Mouse (Mus musculus) mesoderm, embryonic 11.5 days (tissue): Measurements from ENCODE around the gene Cmtm1.
"Not testable (repeated sequence)": the region's sequence is repeated elsewhere in the genome, so short reads cannot be mapped to it uniquely, and the experiment has no call there.

Experiments
- DNase-seq: peaks from one replicate; pipeline ENCODE4 v3.0.0-alpha.2; 2012; ENCODE audit warnings: low read depth, low spot score

The Cmtm1 gene

DNA sequence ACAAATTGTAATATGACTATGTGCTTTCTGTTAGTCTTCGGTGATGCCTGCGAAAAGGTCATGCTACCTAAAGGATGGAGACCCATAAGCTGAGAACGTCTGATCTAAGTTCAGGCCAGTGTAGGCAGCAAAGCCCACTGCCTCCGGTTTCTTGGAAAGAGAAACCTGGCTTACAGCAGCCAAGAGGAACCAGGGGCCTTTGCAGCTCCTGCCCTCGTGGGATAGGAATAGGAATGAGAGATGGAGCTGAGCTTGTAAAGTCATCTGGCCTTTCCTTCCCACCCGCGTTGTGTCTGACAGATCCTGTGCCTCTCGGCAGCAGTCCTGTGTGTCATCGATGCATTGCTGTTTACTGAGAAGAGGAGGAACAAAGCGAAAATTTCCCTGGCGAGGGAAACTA, 11.3 kb upstream of the Cmtm1 start, which contains the start of gene Gm11020:
TSS of gene Gm11020 (plus strand) at position 301 of the 400 bp plus-strand sequence.
- DNase-seq = not testable (repeated sequence)

DNA sequence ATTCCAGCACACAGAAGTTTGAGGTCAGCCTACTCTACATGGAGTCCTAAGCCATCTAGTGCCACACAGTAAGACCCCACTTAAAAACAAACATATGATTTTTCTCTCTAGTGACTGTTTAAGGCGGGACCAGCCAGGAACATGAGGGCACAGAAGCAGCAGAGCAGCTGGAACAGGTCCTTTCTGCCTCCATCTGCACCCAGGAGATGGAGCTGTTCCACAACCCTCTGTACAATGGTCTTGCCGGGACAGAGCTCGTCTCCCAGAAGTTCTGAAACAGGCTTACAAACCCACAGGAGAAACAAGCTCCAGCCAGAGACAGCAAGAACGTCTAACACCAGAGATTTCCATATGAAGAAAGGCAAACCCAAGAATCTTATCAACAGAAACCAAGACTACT, 3.4 kb upstream of the Cmtm1 start:
- no peak for DNase-seq

DNA sequence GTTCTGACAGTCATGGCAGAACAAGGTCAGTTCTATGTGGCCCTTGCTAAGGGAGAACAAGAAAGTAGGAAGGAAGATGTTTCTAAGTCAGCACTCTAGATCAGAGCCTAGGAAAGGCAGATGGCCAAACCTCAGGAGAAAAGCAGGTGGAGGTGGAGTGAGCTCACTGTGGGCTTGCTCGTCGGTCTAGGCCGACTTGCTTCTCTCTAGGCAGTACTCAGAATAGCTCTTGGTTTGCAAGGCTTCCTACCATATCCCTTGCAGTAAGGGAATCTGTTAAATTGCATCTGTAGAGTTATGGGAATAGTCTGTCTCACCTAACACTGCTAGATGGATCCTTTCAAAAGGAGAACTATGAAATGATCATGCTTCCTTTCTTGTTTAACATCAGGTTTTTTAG, 2.1 kb upstream of the Cmtm1 start:
- DNase-seq = not testable (repeated sequence)

DNA sequence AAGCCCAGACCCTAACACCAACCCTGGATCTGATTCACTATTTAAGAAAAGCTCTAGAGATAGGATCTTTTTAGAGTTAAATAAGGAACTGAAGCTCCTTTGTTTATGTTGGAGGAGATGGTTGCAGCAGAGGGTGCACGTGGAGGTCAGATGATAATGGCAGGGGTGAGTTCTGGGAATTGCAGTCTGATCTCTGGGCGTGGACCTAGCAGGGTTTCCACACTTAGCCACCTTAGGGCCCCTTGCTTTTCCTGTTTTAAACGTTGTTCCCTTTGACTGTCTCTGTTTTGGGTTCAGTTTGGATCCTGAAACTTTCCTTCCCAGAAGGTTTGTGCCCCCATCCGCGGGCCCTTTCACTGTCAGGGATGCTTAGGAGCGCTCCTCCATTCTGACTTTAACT, 1.6 kb downstream of the Cmtm1 start:
- DNase-seq = not testable (repeated sequence)

DNA sequence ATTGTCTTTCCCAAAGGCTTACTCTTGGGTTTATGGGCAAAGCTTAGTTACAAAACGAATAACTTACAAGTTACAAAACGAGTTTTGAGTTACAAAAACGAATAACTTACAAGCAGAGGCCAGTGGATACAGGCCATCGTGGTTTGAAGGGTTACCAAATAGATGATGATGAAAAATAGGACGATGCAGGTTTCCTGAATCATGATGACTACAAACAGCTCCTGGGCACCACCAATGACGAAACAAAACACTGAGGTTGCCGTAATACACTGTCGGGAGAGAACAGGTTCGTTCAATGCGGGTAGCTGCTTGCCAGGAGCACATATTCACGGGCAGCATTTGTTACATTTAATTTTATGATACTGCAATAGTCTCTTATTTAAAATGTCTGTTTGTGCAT, 5.0 kb downstream of the Cmtm1 start:
- no peak for DNase-seq

DNA sequence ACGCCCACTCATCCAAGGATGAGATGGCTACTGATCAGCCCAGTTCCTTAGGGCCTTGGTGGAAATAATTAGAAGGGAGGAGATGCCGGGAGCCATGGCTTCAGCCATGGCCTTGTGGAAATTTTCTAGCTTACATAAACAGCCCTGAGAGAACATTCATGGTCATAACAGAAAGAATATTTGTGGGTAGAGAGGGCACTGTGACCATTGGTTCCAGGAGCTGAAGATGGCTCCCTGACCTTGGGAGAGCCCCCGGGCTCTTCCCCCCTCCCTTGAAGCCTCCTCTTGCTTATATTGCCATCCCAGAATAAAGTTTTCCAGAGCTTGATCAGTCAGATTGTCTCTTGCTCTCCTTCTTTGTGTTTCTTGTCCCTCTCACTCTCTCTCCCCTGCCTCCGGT, 7.4 kb downstream of the Cmtm1 start:
- not testable (repeated sequence) for DNase-seq

DNA sequence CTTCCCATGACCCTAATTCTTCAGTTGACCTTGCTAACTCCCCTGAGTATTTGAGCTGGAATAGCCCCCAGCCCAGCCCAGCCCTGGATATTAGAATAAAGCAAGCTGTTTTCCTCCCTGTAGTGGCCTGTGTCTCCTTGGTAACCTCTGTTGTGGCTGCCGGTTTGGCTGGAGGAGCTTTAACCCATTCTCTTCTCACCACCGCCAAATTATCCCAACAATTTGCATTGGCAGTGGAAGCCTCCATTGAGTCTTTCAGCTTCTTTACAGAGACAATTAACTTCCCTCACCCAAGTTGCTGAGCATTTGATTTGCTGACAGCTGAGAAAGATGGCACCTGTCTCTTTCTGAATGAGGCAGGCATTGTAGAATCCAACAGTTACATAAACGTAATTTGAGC, 8.4 kb downstream of the Cmtm1 start:
- peak; percentile 37 for DNase-seq

DNA sequence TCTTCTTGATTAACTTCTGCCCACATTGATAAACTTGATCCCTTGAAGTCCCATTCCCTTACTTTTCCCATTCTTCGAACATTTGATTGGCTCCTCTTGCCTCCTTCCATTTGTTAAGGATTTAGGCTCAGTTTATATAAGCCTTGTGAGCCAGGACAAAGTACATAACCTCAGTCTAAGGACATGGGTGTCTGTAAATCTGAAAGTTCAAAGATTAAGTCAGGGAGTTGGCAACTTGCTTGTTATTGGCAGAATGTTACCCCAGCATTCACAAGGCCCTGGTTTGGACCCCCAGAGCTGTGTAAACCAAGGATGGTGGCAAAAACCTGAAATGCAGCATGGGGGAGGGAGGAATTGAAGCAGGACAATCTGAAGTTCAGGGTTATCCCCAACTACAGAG, 15.5 kb downstream of the Cmtm1 start:
- DNase-seq = no peak

DNA sequence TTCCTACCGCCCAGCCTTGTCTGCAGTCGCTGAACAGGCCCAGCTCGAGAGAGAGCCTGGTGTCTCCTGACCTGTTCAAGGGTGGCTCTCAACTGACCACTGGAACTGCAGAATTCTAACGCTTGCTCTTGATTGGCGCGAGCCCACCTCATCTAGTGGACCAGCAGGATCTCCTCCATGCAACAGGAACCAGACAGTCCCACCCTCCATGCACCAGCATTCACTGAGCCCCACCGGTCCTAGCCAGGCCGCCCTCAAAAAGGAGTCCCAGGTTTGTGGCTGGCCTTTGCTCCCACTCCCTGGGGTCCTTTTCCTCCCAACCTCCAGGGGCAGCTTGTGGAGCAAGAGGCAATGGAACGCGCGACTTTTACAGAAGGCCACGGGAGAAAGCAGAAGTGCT, 16.9 kb downstream of the Cmtm1 start, which contains the start of gene Cmtm2a:
TSS of gene Cmtm2a (minus strand) at position 101 of the 400 bp plus-strand sequence.
- not testable (repeated sequence) for DNase-seq

DNA sequence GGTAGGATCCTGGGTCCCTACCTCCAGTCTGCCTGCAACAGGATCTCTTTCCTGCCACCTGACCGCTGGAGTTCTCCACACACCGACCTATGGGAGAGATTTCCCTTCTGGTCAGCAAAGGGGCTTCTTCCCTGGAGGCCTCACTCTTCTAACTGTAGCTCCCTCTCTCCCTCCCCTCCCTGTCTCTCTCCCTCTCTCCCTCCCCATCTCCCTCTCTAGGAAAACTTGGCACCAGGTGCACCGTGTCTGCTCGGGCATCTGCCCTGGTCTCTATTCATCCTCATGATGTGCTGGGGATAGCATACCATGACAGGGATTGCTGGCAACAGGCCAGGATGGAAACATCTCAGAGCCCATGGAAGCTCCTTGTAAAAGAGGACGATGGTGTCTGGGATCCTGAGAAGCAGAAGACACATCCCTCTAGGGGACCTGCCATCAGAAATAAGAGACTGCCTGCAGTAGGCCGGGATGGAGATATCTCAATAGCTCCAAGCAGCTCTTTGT, 41.0 kb downstream of the Cmtm1 start:
- no peak for DNase-seq

DNA sequence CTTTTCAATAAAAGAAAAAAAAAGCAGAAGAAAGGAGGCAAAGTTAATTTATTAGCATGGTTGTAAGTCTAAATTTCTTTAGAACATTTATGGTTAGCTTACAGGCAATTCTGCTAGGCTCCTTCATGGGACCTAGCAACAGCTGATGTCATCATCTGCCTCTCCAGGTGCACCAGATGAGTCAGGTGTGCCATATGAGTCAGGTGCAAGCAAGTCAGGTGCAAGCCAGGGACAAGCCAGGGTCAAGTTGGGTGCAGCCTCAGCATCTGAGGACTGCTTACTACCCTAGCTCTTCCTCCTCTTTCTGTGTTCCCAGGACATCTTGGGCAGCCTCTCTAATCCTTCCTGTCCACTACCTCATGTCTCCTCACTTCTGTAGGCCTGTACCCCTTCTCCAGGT, 41.6 kb downstream of the Cmtm1 start:
- DNase-seq = no peak

DNA sequence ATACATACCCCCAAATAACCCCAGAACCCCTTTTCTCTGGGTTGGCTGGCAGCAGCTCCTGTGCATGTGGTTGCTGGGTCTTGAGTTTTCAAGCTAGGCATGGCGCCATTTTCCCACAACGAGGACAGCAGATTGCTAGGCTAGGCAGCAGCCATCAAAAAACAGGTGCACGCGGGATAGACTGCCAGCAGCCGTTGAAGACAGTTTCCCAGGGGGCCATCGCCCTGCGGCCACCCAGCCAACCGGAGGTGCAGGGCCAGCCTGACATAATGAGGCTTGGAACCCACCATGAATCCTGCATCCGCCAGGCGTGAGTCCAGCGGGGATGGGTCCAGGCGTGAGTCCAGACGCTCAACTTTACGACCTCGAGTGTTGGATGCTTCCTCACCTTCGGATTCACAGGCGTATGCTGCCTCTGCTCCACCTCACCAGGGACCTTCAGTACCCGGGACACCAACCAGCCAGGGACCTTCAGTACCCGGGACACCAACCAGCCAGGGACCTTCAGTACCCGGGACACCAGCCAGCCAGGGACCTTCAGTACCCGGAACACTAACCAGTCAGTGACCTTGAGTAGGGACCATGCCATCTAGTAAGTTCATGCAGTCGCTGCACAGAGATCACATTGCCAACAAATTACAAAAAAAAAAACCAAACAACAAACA, 45.5 kb downstream of the Cmtm1 start:
- not testable (repeated sequence) for DNase-seq

DNA sequence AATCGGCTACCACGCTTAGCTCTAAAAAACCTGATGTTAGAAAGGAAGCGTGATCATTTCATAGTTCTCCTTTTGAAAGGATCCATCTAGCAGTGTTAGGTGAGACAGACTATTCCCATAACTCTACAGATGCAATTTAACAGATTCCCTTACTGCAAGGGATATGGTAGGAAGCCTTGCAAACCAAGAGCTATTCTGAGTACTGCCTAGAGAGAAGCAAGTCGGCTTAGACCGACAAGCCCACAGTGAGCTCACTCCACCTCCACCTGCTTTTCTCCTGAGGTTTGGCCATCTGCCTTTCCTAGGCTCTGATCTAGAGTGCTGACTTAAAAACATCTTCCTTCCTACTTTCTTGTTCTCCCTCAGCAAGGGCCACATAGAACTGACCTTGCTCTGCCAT, 48.1 kb downstream of the Cmtm1 start:
- DNase-seq = not testable (repeated sequence)

DNA sequence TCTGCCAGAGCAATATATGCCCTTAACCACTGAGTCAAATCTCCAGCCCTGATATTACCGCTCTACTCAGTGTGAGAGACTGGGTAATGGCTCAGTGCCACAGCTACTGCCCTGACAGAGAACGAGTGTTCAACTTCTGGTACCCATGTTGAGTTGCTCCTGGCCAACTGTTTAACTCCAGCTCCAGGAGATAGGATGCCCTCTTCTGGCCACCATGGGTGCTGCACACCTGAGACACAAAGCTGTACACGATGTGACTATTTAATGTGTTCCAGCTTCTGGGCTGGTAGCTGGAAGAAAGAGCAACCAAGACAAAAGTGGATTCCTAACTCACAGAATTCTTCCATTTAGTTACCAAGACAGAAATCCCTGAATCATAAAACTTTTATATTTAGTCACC, 56.9 kb downstream of the Cmtm1 start:
- no peak for DNase-seq

DNA sequence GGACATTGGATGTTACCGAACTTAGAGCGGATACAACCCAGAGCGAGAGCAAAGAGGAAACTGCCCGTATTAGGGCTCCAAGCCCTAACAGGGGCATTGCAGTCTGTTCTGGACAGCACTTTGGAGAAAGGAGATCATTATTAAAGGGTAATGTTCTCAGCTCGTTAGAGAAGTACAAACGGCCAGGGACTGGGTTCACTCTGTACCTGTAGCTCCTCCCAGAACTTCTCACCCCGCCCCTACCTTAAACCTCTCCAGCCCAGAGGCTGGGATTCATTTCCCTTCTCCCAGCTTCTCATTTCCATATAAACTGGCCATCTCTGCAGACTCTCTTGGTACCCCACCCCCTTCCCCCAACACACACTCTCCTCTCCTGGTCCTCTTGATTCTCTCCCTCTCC, 58.5 kb downstream of the Cmtm1 start:
- DNase-seq = no peak

DNA sequence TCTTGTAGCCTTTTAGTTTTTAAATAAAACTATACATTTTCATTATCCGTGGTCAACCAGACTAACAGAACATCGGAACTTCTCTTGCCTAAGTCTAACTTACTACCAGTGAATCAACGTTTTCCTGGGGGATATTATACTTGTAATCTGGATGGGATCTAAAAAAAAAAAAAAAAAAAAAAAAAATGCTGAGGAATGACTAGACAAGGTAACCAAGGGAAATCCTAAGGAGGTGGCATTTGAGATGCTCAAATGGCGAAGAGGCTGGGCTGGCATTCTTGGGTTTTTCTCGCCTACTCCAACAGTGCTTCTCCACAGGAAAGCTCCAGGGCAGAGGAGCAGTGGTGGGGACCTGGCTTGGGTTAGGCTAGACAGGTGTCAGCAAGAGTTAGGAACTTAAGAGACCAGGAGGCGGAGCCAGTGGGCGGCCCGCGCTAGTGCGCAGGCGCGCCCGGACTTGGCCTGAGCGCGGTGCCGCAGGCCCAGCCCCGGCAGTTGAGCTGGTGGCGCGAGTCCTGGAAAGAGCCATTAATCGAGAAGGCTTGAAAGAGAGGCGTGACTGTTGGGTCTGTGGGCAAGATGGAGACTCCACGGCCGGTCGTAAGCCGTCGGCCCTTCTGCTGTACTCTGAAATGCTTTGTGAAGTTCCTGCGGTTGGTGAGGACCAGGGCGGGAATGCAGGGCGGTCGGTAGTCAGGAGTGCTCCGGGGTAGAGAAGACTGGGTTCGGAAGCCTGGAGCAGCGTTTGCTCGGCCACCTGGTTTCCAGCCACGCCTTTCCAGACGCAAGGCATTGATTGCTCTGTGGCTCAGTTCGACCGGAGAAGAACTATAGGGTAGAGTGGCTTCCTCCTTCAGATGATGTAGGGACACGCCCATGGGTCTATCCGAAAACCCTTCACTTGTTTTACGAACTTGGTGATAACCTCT, 59.2 kb downstream of the Cmtm1 start, which contains the start of gene Cklf:
TSS of gene Cklf (plus strand) at position 423 of the 929 bp plus-strand sequence.
- DNase-seq = peak; percentile 97

DNA sequence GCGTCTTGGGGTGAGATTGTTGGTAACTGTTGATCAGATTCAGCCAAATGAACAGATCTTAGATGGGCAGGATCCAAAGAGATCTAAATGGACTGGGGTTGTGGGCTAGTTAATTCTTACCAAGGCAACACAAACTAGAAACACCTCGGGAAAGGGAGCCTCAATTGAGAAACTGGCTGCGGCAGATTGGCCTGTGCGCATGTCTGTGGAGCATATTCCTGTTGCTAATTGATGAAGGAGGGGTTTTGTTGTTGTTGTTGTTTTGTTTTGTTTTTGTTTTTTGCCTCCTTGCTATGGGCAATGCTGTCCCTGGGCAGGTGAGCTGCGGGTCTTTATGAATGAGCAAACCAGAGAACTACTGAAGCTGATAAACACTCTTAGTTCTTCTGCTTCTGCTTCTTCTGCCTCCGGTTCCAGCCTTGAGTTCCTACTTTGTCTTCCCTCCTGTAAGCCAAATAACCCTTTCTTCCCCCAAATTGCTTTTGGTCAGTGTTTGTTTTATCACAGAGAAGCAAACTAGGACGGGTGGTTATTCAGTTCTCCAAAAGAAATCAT, 60.4 kb downstream of the Cmtm1 start:
- no peak for DNase-seq

DNA sequence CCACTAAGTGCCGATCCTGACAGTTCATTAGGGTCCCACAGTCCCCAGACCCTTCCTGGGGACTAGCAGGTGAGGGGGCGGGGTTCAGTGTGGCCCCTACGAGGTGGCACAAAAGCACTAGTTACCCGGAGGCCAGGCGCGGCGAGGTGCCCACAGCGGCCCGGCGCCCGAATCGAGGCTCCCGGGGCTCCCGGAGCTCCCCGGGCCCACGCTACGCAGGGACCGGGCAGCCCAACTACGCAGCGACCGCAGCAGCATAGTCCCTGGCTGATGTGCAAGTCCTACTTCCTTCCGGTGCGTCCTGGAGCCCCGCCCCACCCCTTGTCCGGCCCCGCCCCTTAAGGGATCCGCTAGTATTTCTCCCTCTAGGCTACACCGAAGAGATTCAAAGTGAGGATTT, 61.7 kb downstream of the Cmtm1 start, which contains the start of gene Tk2:
TSS of gene Tk2 (minus strand) at position 283 of the 400 bp plus-strand sequence.
- DNase-seq = peak; percentile 69

DNA sequence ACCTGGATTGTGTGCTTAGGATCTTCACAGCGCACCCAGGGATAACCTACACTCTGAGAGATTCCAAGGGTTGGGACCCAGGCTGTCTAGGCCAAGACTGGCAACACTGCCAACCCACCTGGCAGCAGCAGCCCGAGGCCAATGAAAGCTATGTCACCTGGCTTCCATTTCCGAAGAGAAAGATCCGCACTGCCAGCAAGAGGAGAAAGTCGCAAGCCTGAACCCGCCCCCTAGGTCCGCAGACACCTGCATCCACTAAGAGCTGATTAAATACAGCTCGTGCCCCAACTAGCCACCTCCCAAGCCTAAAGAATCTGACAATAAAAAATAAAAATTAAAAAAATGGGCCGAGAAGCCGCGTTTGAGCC, 62.1 kb downstream of the Cmtm1 start:
- no peak for DNase-seq

DNA sequence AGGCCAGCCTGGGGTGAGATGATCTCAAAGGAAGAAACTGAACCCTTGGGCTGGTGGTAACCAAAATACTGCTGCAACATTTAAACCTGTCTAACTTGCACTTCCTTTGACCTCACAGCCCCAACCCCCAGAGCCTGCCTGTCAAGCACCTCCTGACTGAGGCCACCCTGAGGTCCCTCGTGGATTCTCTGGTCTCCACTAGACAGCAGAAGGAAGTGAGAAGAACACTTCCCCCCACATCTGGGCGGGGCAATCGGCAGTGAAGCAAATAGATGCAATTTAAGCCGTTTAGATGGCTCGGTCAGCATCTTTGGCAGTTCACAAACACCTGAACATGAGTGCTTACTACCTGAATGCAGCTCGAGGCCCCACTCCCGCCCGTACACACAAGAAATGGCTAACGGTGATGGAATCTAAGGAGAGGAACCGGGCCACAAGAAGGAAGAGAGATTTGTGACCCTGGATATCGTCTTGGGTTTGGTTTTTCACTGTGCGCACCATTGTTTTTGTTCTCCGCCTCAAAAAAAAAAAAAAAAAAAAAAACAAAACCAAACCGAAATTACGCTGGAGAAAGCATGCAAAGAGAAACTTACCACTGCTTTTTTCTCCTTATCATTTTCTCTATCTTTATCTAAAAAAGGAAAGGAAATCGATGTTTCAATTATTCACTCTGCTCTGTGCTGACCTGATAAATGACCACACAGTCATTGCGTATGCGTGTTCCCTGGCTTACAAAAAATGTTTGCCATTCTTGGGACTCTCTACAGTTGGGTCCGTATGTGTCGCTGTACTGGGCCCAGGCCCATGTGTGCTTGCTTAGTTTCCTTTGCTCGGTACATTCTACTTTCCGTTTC, 62.7 kb downstream of the Cmtm1 start:
- no peak for DNase-seq

DNA sequence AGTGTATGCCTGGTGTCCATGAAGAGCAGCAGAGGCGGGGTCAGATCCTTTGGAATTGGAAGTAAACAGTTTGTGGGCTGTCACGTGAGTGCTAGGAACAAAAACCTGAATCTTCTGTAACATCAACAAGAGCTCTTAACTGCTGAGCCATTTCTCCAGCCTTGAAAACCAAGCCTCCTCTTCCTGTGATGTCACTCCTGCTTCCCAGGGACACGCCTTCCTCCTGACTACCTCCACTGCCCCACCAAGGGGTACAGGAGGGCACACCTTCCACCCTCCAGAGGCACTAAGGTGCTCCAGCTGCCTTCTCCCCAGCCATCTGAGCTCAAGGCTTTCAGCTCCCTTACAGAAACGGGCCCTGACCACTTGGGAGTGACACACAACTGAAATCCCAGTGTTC, 63.3 kb downstream of the Cmtm1 start:
- no peak for DNase-seq
